Comparison of ENCODE assay signal across 16 mouse cellular contexts in the genomic region with DNA sequence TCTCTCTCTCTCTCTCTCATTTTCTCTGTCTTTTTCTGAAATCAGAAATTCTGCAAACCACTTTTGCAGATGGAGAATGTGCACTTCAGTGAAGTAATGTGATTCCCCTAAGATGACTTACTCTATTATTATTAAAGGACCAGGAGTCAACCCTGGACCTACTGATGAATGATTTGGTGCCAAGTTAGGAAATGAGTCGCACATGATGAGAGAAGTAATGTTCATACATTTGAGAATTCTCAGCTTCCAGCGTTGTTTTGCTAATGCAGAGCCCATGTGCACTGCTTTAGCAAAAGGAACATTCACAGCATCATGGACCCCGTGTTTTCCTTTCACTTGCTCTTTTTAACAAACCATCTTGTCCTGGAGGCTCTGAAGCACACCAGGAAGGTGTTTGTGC.
"Had no signal": no experiment of that assay in that cellular context is flagged by ENCODE, and none has a peak within 500 bp of the region (broad histone marks: within the 10 kb centered on the region; RNA-seq: fewer than 3 reads in every experiment).

No protein-coding gene starts in this region.

- H3K4me3 ChIP-seq: neural tube, embryonic 13.5 days; neural tube, embryonic 15.5 days; stomach, embryonic 15.5 days had no signal

- H3K36me3 ChIP-seq: neural tube, embryonic 13.5 days; neural tube, embryonic 15.5 days; stomach, embryonic 15.5 days had no signal

- DNase-seq: retina, postnatal 1 day; right cerebral cortex, adult 18-20 months; right cerebral cortex, postnatal 14 days; right cerebral cortex, postnatal 25 days; right cerebral cortex, postnatal 4 days; spleen, adult 18-20 months; thymus, adult 18-20 months; thymus, adult 2 months; thymus, postnatal 14 days; thymus, postnatal 25 days; thymus, postnatal 36 days; thymus, postnatal 4 days had no signal

- H3K27me3 ChIP-seq: neural tube, embryonic 13.5 days; neural tube, embryonic 15.5 days; stomach, embryonic 15.5 days had no signal

- H3K4me2 ChIP-seq: neural tube, embryonic 13.5 days; neural tube, embryonic 15.5 days; stomach, embryonic 15.5 days had no signal

- H3K9ac ChIP-seq: neural tube, embryonic 13.5 days; neural tube, embryonic 15.5 days; stomach, embryonic 15.5 days had no signal

- H3K4me1 ChIP-seq: stomach, embryonic 15.5 days had no signal

- H3K9me3 ChIP-seq: neural tube, embryonic 13.5 days; neural tube, embryonic 15.5 days; stomach, embryonic 15.5 days had no signal

- H3K27ac ChIP-seq: neural tube, embryonic 13.5 days; neural tube, embryonic 15.5 days; stomach, embryonic 15.5 days; stomach, postnatal 0 days had no signal
